Mouse (Mus musculus) kidney, embryonic 14.5 days (tissue): Measurements from ENCODE around the gene Pcgf2. TPM values are rescaled to one million over a fixed set of nuclear protein-coding genes. Genes with fewer than 3 reads are reported as not detected.
A peak's percentile ranks its signal among the peaks of the same experiment; 100 is the strongest.

ENCODE experiments used
- ATAC-seq: fragments of 200-750 bp; cut with Nextera tagmentation; 2 replicates; pipeline ENCODE4 v1.8.0; 2017; ENCODE audit warnings: moderate number of reproducible peaks, mild to moderate bottlenecking, moderate TSS enrichment, moderate library complexity; ENCODE audit not compliant: low FRiP score, low TSS enrichment
- H3K27ac ChIP-seq: fragments of 300-500 bp; sonication (generic); 2 replicates; pipeline ENCODE4 v1.5.1; 2014; ENCODE audit warnings: low read depth, mild to moderate bottlenecking, low read length, moderate library complexity, mixed read lengths
- H3K27me3 ChIP-seq: fragments of 300-500 bp; sonication (generic); 2 replicates; pipeline ENCODE4 v1.6.1; 2014; ENCODE audit warnings: mild to moderate bottlenecking, low read length; ENCODE audit not compliant: control insufficient read depth, insufficient read depth
- H3K36me3 ChIP-seq: fragments of 300-500 bp; sonication (generic); 2 replicates; pipeline ENCODE4 v1.6.1; 2014; ENCODE audit warnings: low read length, mixed read lengths; ENCODE audit not compliant: control insufficient read depth, insufficient read depth
- H3K4me1 ChIP-seq: fragments of 300-500 bp; sonication (generic); 2 replicates; pipeline ENCODE4 v1.6.1; 2014; ENCODE audit warnings: low read length, mixed read lengths; ENCODE audit not compliant: control insufficient read depth, insufficient read depth
- H3K4me2 ChIP-seq: fragments of 300-500 bp; sonication (generic); replicated peaks from 2 replicates; pipeline ENCODE4 v1.6.1; 2014; ENCODE audit warnings: low read depth, mild to moderate bottlenecking, low read length
- H3K4me3 ChIP-seq: fragments of 300-500 bp; sonication (generic); 2 replicates; pipeline ENCODE4 v1.5.1; 2014; ENCODE audit warnings: mild to moderate bottlenecking, low read length
- H3K9ac ChIP-seq: fragments of 300-500 bp; sonication (generic); 2 replicates; pipeline ENCODE4 v1.6.1; 2014; ENCODE audit warnings: low read depth, mild to moderate bottlenecking, low read length, moderate library complexity
- H3K9me3 ChIP-seq: fragments of 300-500 bp; sonication (generic); 2 replicates; pipeline ENCODE4 v1.6.1; 2016; ENCODE audit warnings: low read length; ENCODE audit not compliant: control insufficient read depth
- WGBS: fragments of 180-500 bp; shearing (Covaris S2); extraction: QIAGEN DNeasy Blood & Tissue Kit; methylation state at CpG from one replicate; pipeline ENCODE4 v1.1.7; 2014; 5-methylcytosine and 5-hydroxymethylcytosine counted together
- polyA plus RNA-seq: library from polyadenylated mRNA; unstranded; fragments of >200 nt; fragmentation: Nextera tagmentation; extraction: Ambion mirVana; gene quantifications from 2 replicates; pipeline ENCODE4 v1.2.1, GENCODE M21; 2014

Pcgf2 gene
- polyA plus RNA-seq, 1 experiment from 2014 or later: 19.3 TPM

GRCm38 (mm10) chr11:97678301-97678700, 22.0 kb downstream of the Pcgf2 start:
- Histone ChIP-seq H3K27ac (no peak overlapping the region), H3K4me1 (no peaks in the 10 kb centered on the region)

GRCm38 (mm10) chr11:97677842-97678241, 22.5 kb downstream of the Pcgf2 start:
- Histone ChIP-seq H3K4me2 (no peak overlapping the region), H3K9me3 (no peaks in the 10 kb centered on the region), H3K9ac (no peak overlapping the region), H3K27ac (no peak overlapping the region), H3K27me3 (no peaks in the 10 kb centered on the region), H3K36me3 (peaks cover 93% of the 10 kb centered on the region), H3K4me3 (no peak overlapping the region), H3K4me1 (no peaks in the 10 kb centered on the region)
- WGBS: 63% methylated on average over 8 of the region's 8 CpGs
- ATAC-seq: no peak

More at GRCm38 (mm10) chr11:97678301-97678700, 22.0 kb downstream of the Pcgf2 start:
- WGBS: 89% methylated on average over 15 of the region's 15 CpGs
- H3K4me2 ChIP-seq: no peak overlapping the region
- no peaks in the 10 kb centered on the region for H3K27me3 ChIP-seq
- H3K36me3 ChIP-seq: peaks cover 93% of the 10 kb centered on the region
- no peak for ATAC-seq
- H3K9ac ChIP-seq: no peak overlapping the region
- H3K4me3 ChIP-seq: no peak overlapping the region
- no peaks in the 10 kb centered on the region for H3K9me3 ChIP-seq

GRCm38 (mm10) chr11:97677381-97677780, 22.9 kb downstream of the Pcgf2 start:
- H3K9ac ChIP-seq: no peak overlapping the region
- no peak overlapping the region for H3K4me2 ChIP-seq
- no peak for ATAC-seq
- H3K36me3 ChIP-seq: peaks cover 94% of the 10 kb centered on the region
- whole genome bisulfite sequencing: 58% methylated on average over 15 of the region's 15 CpGs
- H3K4me3 ChIP-seq: no peak overlapping the region
- H3K4me1 ChIP-seq: no peaks in the 10 kb centered on the region
- no peak overlapping the region for H3K27ac ChIP-seq
- H3K9me3 ChIP-seq: no peaks in the 10 kb centered on the region
- no peaks in the 10 kb centered on the region for H3K27me3 ChIP-seq

GRCm38 (mm10) chr11:97676050-97676754, 24.1 kb downstream of the Pcgf2 start:
- no peaks in the 10 kb centered on the region for H3K27me3 ChIP-seq
- ATAC-seq: no peak
- no peak overlapping the region for H3K9ac ChIP-seq
- no peak overlapping the region for H3K4me2 ChIP-seq
- WGBS: 83% methylated on average over 15 of the region's 15 CpGs
- no peak overlapping the region for H3K4me3 ChIP-seq
- H3K27ac ChIP-seq: no peak overlapping the region
- H3K4me1 ChIP-seq: no peaks in the 10 kb centered on the region
- peaks cover 94% of the 10 kb centered on the region for H3K36me3 ChIP-seq
- no peaks in the 10 kb centered on the region for H3K9me3 ChIP-seq

- WGBS: 91% methylated on average over 11 of the region's 11 CpGs
- H3K27ac ChIP-seq: no peak overlapping the region
- H3K4me2 ChIP-seq: no peak overlapping the region
- peaks cover 97% of the 10 kb centered on the region for H3K36me3 ChIP-seq
- no peak overlapping the region for H3K9ac ChIP-seq
- H3K27me3 ChIP-seq: no peaks in the 10 kb centered on the region
- H3K9me3 ChIP-seq: no peaks in the 10 kb centered on the region
- H3K4me3 ChIP-seq: no peak overlapping the region
- peaks cover 27% of the 10 kb centered on the region for H3K4me1 ChIP-seq
- no peak for ATAC-seq
Observed at GRCm38 (mm10) chr11:97673148-97673547, 27.1 kb downstream of the Pcgf2 start.

- no peak overlapping the region for H3K9ac ChIP-seq
- H3K9me3 ChIP-seq: no peaks in the 10 kb centered on the region
- H3K4me2 ChIP-seq: no peak overlapping the region
- WGBS: 64% methylated on average over 2 of the region's 2 CpGs
- no peak for ATAC-seq
- H3K36me3 ChIP-seq: peaks cover 94% of the 10 kb centered on the region
- no peak overlapping the region for H3K4me3 ChIP-seq
- no peak overlapping the region for H3K27ac ChIP-seq
- H3K4me1 ChIP-seq: peaks cover 27% of the 10 kb centered on the region
- no peaks in the 10 kb centered on the region for H3K27me3 ChIP-seq
Observed at GRCm38 (mm10) chr11:97671177-97671527, 29.1 kb downstream of the Pcgf2 start.

GRCm38 (mm10) chr11:97670234-97671176, 29.8 kb downstream of the Pcgf2 start:
- H3K27ac ChIP-seq: peak overlapping the region; percentile 42; the same call in 1 of the 2 replicates
- H3K4me2 ChIP-seq: no peak overlapping the region
- H3K36me3 ChIP-seq: peaks cover 94% of the 10 kb centered on the region

GRCm38 (mm10) chr11:97669829-97670228, 30.5 kb downstream of the Pcgf2 start:
- Histone ChIP-seq H3K4me1 (peaks cover 31% of the 10 kb centered on the region), H3K27ac (peak overlapping the region; percentile 42; the same call in 1 of the 2 replicates), H3K4me3 (no peak overlapping the region), H3K9me3 (no peaks in the 10 kb centered on the region), H3K36me3 (peaks cover 89% of the 10 kb centered on the region), H3K27me3 (no peaks in the 10 kb centered on the region), H3K4me2 (no peak overlapping the region), H3K9ac (no peak overlapping the region)
- 36% methylated on average over 6 of the region's 6 CpGs for WGBS
- ATAC-seq: no peak

More at GRCm38 (mm10) chr11:97670234-97671176, 29.8 kb downstream of the Pcgf2 start:
- Histone ChIP-seq H3K4me1 (peaks cover 27% of the 10 kb centered on the region), H3K4me3 (no peak overlapping the region), H3K9me3 (no peaks in the 10 kb centered on the region), H3K9ac (no peak overlapping the region), H3K27me3 (no peaks in the 10 kb centered on the region)
- WGBS: 71% methylated on average over 13 of the region's 13 CpGs
- ATAC-seq: no peak

- peaks cover 36% of the 10 kb centered on the region for H3K4me1 ChIP-seq
- H3K9ac ChIP-seq: peak overlapping the region; percentile 42; the same call in 1 of the 2 replicates
Observed at GRCm38 (mm10) chr11:97669268-97669667, 31.0 kb downstream of the Pcgf2 start.

More at GRCm38 (mm10) chr11:97669268-97669667, 31.0 kb downstream of the Pcgf2 start:
- no peak overlapping the region for H3K4me2 ChIP-seq
- H3K36me3 ChIP-seq: peaks cover 84% of the 10 kb centered on the region
- 50% methylated on average over 15 of the region's 15 CpGs for WGBS
- no peak overlapping the region for H3K4me3 ChIP-seq
- H3K27ac ChIP-seq: 0 out of 2 replicates have a peak overlapping the region, but pooled peaks have one; percentile 37
- no peaks in the 10 kb centered on the region for H3K9me3 ChIP-seq
- no peaks in the 10 kb centered on the region for H3K27me3 ChIP-seq
- no peak for ATAC-seq
